Mouse (Mus musculus) right cerebral cortex, adult 2 months (tissue): Measurements from ENCODE around the gene Rffl.
"Not testable (repeated sequence)": the region's sequence is repeated elsewhere in the genome, so short reads cannot be mapped to it uniquely, and the experiment has no call there.

ENCODE experiments used
- DNase-seq, 2 experiments: peaks; one replicate each; pipeline ENCODE4 v3.0.0; 2021 to 2022; ENCODE audit warnings: low spot score in 2 of 2

Gene Rffl

GRCm38 (mm10) chr11:82845415-82846078, 25.5 kb downstream of the Rffl start:
- DNase-seq: peak; percentile 34 to 46

DNA sequence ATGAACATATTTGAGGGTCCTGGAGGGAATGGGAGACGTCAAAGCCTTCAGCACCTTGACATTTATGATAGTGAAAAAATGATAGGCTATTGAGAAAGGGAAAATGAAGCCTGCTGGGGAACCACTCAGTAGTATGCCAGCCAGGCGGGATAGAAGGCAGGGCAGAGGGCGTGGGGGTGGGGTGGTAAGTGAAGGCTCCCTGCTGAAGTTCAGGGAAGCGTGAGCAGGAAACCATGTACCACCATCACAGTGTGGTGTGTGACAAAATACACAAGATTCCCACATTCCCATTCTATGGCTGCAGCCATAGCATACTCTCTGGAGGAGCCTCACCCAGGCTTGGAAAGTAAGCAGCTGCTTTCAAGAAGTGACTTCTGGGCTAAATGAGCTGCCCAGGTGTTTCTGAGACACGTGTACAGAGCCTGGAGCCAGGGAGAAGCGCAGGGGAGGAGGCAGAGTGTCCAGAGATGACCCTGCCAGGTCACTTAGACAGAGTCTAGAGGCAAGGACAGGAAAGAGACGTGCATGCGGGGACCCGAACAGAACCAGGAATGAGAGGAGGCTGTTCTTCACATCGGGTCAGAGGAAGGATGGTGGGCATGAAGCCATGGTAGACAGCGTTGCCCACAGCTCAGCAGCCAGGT, 26.1 kb downstream of the Rffl start:
- no peak for DNase-seq

GRCm38 (mm10) chr11:82838511-82838910, 32.5 kb downstream of the Rffl start:
- DNase-seq: no peak

DNA sequence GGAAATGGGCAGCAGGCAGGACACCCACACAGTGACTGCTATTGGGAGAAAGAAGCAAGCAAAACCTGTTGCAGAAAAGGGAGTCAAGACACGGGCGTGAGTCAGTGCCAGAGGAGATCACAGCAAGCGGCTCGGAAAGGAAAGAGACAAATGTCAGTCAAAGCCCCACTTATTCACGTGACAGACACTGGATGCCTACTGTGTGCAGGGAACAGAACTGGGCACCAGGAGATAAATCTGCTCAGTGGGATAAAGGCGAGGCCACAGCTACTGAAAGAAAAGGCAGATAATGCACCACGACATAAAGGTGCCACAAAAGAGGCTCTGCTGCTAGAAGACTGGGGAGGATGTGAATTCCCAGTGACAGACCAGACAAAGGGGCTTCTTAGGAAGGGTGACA, 33.2 kb downstream of the Rffl start:
- no peak for DNase-seq

GRCm38 (mm10) chr11:82837192-82837591, 33.8 kb downstream of the Rffl start:
- DNase-seq: no peak

DNA sequence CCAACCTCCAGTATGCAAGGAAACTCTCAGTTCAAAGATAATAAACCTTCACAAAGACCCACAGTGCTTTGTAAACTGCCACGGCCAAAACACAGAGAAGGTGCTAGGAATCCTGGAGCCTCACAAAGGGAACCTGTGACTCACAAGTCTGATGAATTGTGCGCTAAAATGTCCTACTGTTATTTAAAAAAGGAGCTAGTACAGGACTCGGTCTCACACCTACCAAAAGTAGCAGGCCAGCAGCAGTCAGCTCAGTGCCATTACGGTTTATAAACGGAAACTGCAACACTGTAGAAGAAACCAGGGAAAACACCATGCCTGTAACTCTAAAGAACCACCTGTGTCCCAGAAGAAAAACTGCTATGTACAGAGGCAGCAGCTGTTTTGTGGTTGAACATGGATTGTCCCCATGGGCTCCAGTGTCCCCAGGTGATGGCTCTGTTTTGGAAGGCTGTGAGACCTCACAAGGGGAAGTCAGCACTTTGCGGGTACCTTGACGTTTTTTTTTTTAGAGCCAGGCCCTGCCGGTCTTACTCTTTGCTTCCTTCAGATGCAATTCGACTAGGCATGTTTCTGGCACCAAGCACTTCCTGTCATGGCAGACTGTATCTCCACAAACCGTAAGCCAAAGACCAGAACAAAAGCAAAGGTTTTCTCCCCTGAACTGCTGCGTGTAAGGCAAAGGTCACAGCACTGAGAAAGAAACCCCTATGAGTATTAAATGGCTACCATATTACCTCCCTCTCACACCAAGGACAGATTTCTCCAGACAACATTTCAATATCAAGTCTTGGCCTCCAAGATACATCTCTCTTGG, 35.2 kb downstream of the Rffl start:
- no peak for DNase-seq

DNA sequence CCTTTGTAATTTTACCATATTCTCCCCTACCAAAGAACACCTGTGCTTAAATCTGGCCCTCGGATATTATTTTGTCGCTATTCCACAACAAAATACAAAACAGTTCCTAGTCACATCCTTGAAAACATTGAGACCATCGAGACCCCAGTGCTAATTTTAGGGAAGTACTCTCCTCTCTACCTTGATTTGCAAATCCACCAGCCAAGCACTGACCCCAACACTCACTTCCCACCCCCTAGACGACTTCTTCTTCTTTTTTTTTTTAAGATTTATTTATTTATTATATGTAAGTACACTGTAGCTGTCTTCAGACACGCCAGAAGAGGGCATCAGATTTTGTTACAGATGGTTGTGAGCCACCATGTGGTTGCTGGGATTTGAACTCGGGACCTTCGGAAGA, 36.7 kb downstream of the Rffl start:
- DNase-seq: not testable (repeated sequence)

DNA sequence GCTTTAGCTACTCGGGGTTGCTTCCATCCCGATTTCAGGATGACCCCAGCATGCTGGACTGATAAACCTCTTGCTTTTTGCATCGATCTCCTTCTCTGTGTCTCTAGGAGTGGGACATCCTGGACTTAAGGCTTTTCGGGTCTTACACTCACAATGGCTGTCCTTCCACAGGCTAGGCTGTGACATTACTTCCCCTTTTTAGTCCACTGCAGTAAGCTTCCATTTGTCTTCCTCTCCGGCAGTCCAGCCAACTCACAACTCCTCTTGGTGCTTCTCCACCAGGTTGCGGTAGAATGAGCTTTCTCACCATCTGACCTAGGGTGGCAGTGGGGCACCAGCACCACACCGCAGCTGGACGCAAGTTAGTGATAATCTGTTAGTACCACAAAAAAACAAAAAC, 37.1 kb downstream of the Rffl start:
- no peak for DNase-seq

DNA sequence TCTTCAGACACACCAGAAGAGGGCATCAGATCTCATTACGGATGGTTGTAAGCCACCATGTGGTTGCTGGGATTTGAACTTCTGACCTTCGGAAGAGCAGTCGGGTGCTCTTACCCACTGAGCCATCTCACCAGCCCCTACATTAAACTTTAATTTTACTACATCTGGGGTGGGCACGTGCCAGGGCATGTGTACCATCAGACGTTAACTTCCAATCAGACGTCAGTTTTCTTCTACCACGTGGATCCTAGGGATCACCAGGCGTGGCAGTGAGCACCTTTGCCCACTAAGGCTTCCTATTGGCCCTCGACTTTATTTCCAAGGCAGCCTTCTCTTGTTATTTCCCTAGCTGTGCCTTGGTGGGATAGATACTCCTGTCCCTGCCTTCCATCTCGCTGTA, 38.6 kb downstream of the Rffl start:
- not testable (repeated sequence) for DNase-seq

GRCm38 (mm10) chr11:82831008-82831893, 39.8 kb downstream of the Rffl start:
- peak; percentile 19 to 32 for DNase-seq

DNA sequence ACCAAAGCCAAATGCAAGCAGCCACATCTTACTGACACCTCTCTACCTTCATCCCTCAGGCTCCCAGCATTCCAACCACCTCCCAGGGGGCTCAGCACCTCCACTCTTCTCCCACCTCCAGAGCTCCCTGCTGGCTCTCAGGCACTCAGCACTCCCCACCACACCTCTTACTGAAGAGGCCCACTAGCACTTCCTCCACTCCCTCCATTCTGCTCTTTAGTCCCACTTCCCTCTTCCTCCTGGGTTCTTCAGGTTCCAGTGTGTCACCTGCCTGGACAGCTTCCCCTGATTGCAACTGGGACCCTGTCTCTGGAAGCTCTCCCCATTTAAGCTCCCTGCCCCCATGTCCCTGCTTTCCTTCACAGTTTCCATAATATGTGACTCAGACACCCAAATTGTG, 44.2 kb downstream of the Rffl start:
- DNase-seq: no peak

GRCm38 (mm10) chr11:82820788-82821456, 50.1 kb downstream of the Rffl start:
- no peak for DNase-seq

- DNase-seq: peak in 1 of 2 experiments; percentile 41
These were observed 51.7 kb downstream of the Rffl start for GRCm38 (mm10) chr11:82819350-82819749.

GRCm38 (mm10) chr11:82808485-82808884, 62.5 kb downstream of the Rffl start:
- DNase-seq: no peak

GRCm38 (mm10) chr11:82807370-82807769, 63.6 kb downstream of the Rffl start:
- no peak for DNase-seq

GRCm38 (mm10) chr11:82806656-82807055, 64.4 kb downstream of the Rffl start:
- no peak for DNase-seq

- DNase-seq: no peak
These were observed 87.6 kb downstream of the Rffl start for GRCm38 (mm10) chr11:82783453-82783852.

DNA sequence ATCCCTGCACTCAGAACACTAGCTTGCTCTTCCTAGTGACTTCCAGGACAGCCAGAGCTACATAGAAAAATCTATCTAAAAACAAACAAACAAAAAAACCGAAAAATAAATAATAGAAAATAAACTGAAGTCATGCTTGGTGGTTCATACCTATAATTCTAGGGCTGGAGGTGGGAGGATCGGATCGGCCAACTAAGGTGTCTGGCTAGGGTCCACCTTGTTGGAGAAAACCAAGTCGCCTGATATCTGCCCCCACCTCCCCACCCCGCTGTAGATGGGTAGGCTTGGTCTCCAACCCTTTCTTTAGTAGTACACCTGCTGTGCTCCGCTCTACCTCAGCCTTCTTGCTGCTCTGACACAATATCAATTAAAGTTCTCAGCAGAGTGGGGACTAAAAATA, 88.8 kb downstream of the Rffl start:
- DNase-seq: no peak

- DNase-seq: peak; percentile 93 to 97
These were observed 89.8 kb downstream of the Rffl start, which contains the start of gene Lig3 for GRCm38 (mm10) chr11:82780983-82781903. Gene Lig3, plus strand, starts transcription at chr11:82781108.

- DNase-seq: no peak
These were observed 90.9 kb downstream of the Rffl start for GRCm38 (mm10) chr11:82780134-82780533.
